Mouse (Mus musculus) lung, postnatal 10 days (tissue): ENCODE measurements around the gene Cd164l2.

Source experiments
- DNase-seq: peaks from one replicate; pipeline ENCODE4 v3.0.0; 2021

Cd164l2 gene

DNA sequence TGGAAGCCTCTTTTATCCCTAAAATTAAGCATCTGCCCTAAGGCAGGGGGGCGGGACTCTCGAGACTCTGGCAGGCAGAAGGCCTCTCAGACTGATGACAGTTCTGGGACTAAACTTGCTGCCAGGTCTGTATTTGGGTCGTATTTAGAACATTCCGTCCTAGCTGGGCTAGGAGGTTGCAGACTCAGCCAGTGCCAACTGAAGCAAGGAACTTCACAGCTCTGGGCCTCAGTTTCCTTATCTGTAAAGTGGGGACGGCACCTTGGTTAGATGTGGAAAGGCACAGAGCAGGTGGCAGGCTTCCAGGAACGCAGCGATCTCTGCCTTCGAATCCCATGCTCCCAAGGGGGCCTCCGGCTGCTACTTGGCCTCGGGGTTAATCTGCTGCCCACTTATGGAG lies 14.1 kb downstream of the Cd164l2 start:
- DNase-seq = peak; percentile 63

DNA sequence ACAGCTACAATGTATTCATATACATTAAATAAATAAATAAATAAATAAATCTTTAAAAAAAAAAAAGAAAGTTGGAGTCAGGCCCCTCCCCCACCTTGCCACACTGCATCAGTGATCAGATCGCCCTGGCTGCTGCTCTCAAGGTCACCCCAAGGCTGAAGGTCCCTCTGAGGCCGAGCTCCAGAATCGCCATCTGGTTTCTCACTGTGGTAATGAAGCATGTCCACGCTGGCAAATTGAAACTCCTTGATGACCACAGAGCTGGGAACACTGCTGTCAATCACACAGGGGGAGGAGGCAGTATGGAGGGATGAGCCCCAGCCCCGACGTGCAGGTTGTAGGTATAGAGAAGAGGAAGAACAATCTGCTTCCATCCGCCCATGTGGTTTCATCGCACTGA lies 15.7 kb downstream of the Cd164l2 start:
- no peak for DNase-seq

DNA sequence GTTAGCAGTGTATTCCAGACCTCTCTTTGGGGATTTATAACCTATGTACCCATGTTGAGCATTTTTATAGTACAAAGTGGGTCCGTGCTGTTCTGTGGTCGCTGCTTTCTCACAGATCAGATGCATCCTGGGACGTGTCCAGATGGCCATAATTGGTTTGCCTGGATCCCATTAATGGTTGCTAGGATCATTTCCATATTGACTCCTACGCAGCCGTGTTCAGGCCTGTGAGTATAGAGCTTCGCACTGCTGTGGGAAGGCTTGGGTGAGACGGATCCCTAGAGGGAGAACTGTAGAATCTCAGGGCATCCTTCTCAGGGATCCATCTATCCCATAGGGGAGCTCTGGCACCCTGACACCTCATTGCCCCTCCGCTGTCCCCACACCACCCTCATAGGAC lies 17.7 kb downstream of the Cd164l2 start:
- no peak for DNase-seq

DNA sequence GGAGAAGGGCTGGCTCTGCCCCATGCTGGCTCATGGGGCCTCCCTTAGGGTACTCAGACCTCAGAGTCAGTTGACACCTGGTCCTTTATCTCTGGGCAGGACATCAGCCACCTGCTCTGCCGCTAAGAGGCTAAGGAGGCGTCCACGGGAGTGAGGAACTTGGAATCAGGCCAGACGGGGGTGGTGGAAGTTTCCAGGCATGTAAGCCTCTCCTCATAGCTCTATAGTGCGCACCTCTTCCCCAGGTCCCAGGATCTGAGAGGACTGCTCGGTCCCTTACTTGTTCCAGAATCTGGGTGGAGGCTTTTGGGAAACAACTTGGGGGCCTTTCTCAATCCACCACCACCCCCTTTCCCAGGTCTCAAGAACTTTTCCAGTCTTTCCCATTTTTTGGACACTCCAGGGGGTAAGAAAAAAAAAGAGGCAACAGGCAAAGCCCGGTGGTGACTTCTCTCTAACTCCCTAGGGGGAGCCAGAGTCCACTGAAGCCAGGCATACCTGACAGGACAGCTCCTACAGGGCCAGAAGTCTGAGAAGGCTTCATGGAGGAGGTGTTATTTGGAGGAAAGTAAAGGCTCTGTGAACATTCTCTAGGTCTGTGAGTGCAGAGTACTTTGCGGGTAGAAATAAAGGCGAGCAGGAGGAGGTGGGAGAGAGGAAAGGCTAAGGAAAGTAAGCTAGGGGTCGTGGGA lies 21.5 kb downstream of the Cd164l2 start:
- peak; percentile 74 for DNase-seq

DNA sequence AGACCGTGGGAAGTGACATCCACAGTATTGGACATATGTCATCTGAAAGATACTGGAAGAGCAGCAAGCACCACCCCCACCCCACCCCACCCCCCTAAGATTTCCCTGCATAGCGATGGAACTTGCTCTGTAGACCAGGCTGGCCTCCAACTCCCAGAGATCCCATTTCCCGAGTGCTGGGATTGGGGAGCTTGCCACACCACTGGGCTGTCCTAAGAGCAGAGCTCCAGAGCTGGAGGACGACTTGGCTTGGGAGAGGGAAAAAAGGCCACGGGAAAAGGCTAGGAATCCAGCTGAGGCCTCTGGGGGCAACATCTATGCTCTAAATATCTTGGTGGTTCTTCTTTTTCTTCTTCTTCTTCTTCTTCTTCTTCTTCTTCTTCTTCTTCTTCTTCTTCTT lies 22.8 kb downstream of the Cd164l2 start:
- DNase-seq = no peak

DNA sequence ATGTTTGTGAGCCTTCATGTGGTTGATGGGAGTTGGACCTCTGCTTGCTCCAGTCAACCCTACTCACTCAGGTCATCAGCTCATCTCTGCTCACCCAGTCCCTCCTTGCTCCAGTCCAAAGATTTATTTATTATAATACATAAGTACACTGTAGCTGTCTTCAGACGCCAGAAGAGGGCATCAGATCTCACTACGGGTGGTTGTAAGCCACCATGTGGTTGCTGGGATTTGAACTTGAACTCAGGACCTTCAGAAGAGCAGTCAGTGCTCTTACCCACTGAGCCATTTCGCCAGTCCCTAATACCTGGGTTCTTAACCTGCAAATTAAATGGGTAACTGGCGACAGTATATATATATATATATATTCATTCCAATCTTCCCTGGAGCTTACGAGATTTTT lies 23.5 kb downstream of the Cd164l2 start:
- no peak for DNase-seq

DNA sequence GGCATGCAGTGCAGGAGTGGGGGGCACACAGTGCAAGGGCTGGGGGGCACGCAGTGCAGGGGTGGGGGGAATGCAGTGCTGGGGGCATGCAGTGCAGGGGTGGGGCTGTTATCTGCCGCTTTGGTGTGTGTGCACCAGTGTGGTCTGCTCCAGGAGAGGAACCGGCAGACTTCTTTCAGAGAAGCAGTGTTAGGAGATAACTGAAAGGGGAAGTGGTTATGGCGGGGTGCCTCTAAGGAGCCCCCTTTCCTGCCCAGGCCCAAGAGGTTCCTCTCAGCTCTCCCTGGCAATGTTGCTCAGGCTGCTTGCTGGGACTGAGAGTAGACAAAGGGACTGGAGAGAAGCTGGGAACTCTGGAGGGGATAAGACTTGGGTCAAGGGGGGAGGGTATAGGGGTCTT lies 26.0 kb downstream of the Cd164l2 start:
- DNase-seq = no peak

DNA sequence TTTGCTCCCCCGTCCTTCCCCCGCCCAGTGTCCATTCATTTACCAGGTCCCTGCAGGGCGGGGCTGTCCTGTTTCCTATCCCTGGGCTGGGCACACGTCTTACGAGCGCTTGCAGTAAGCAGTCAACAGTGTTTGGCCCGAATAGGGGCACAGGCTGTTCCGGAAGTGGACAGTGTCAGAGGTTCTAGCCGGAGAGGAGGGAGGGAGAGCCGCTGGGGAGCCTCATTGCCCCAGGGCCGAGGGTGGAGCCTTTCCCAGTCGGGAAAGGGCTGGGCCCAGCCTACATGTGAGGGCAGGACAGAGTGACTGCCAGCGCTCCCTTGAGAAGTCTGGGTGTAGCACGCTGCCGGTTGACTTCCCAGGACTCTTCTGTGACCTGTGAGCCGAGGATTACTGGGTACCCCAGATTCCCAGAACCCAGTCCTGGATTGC lies 28.6 kb downstream of the Cd164l2 start, which contains the start of gene Map3k6:
Gene Map3k6 (plus strand): TSS at position 329 of the 432 bp plus-strand sequence.
- DNase-seq = peak; percentile 93

DNA sequence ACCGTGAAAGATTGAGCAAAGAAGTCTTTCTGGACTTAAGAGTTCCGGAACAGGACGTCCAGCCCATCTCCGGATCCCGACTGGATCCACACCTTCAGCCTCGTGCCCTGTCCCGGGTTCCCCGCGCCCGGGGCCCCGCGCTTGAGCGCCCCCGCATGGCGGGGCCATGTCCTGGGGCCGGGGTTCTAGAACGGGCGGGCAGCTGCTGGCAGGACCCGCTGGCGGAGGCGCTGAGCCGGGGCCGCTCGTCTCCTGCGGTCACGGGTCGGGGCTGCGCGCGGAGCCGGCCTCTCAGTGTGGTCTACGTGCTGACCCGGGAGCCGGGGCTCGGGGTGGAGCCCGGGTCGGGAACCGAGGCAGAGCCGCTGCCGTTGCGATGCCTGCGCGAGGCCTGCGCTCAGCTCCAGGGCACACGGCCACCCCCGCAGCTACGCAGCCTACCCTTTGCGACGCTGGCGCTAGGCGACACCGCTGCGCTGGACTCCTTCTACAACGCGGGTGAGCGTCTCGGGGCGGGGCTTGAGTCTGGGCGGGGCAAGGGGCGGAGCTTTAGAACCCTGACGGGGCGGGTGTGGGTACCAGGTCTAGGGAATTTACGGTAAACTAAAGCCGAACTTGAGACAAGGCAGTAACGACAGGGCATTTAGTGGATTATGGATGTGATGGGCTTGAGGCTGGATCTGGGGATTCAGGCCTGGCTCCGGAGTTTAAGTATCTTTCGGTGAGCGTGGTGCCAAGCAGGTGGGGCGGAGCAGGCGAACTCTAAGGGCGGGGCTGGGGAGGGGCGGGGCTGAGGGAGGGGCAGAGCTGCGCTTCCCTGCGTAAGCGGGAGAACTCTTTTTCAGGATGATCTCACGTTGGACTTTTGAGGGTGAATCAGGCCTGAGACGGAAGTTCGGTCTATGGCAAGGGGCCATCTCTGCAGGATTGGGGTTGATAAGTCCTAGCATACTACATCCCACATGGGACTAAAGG lies 29.3 kb downstream of the Cd164l2 start:
- DNase-seq = peak; percentile 95

DNA sequence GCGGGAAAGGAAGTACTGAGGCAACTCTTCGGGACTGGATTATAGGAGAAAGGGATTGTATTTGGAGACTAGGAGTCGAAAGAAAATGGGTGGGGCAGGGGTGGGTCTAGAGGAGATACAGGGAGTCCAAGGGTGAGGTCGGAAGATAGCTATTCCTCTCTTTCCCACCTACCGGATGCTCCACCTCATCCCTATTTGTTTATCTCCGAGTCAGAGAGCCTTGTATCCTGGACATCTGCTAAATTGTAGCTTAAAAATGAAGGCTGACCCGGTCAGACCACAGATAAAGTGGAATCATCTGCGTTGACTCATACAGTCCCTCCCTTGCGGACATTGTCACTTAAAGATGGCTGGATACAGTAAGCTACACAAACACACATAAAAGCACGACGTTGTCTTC lies 30.0 kb downstream of the Cd164l2 start:
- no peak for DNase-seq

DNA sequence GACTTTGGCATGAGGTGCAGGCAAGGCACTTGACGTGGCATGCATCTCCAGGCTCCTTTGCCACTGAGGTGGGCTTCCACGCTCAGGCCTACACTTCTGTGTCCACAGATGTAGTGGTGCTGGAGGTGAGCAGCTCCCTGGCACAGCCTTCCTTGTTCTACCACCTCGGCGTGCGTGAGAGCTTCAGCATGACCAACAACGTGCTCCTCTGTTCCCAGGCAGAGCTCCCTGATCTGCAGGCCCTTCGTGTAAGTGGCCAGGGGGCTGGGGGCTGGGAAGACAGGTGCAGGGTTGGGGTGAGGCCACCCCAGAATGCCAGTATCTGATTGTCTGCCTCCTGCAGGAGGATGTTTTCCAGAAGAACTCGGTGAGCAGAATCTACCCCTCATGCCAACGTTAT lies 30.8 kb downstream of the Cd164l2 start:
- no peak for DNase-seq

DNA sequence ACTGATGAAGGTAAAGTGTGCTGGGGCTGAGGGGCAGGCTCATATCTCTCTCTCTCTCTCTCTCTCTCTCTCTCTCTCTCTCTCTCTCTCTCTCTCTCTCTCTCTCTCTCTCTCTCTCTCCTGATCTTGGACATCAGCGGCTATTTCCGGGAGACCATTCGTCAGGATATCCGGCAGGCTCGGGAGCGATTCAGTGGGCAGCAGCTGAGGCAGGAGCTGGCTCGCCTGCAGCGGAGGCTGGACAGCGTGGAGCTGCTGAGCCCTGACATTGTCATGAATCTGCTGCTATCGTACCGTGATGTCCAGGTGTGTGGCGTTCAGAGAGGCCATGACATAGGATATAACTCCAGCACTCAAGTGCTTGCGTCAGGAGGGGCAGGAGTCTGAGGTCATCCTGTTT lies 31.6 kb downstream of the Cd164l2 start:
- peak; percentile 51 for DNase-seq

DNA sequence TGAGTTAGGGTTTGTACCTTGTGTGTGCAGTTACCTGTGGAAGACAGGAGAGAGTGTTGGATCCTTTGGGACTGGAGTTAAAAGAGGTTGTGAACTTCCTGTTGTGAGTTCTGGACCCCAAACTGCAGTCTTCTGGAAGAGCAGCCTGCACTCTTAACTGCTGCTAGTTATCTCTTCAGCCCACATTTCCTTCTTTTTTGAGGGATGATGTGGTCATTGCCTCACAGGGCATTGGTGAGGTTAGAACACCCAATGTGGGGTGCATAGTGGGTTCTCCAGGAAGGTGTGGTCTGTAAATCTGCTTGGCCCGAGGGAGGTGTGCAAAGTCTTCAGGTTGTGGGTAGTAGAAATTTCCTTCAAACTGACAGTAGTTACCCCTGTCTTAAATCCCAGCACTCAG lies 32.4 kb downstream of the Cd164l2 start:
- DNase-seq = no peak

DNA sequence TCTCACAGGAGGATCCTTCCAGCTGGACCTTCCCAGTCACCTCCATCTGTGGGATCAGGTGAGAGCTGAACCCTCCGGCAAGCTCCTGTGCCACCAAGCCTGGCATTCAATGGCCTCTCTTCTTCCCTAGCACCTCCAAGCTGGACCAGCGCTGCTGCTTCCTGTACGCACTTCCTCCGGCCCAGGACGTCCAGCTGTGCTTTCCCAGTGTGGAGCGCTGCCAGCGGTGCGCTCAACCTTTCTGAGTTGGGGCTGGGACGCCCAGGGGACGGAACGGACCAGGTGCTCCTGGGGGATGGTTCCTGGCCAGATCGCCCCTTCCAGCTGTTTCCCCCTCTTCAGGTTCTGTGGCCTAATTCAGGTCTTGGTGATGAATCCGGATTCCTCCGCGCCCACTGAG lies 35.1 kb downstream of the Cd164l2 start:
- DNase-seq = peak; percentile 66

DNA sequence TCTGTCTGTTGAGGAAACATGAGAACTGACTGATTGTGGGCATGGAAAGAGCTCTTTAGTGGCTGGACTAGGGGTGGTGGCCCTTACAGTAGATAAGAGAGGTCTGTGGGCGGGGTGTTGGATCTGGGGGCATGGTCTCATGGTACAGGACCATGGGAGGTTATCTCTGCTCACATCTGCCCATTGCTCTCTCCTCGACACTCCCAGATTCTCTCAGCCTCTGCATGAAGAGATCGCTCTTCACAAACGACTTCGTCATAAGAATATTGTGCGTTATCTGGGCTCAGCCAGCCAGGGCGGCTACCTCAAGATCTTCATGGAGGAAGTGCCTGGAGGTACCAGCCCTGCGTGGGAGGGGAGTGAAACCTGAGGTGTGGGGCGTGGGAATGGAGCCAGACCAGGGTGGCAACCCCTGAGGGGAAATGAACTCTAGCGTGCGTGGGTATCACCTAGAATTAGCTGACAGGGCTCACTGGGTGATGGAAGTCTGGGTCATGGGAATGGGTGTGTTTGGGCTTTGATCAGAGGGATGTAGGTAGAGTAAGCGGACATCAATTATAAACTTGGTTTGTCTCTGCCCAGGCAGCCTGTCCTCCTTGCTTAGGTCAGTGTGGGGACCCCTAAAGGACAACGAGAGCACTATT lies 36.0 kb downstream of the Cd164l2 start:
- no peak for DNase-seq

DNA sequence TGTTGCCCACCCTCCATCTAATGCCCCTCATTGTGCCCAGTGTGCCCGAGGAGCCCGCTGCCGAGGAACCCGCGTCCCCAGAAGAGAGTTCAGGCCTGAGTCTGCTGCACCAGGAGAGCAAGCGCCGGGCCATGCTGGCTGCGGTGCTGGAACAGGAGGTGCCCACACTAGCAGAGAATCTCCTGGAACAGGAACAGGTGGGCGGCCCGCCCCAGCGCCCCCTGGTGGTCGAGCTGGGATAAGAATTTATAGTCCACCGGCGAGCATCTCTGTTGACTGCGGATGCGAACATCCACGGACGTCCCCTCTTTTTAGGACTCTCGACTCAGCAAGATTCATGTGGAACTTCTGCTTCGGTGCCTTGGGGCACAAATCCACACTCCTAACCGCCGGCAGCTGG lies 38.7 kb downstream of the Cd164l2 start:
- DNase-seq = peak; percentile 88

DNA sequence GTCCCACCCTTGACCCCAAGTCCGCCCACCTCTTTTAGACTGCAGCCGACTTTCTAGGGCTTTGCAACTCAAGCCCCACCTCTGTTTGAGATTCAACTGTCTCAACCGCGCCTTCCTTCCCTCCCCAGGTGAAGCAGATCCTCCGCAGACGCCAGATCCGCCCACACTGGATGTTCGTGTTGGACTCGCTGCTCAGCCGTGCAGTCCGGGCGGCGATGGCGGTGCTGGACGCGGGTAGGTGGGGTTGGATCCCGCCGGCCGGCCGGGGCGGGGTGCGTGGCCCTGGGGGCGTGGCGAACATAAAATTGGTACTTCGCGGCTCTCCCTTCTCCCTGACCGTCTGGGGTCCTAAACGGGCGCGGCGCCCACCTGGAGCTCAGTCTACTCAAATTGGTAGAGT lies 39.3 kb downstream of the Cd164l2 start:
- DNase-seq = peak; percentile 38

DNA sequence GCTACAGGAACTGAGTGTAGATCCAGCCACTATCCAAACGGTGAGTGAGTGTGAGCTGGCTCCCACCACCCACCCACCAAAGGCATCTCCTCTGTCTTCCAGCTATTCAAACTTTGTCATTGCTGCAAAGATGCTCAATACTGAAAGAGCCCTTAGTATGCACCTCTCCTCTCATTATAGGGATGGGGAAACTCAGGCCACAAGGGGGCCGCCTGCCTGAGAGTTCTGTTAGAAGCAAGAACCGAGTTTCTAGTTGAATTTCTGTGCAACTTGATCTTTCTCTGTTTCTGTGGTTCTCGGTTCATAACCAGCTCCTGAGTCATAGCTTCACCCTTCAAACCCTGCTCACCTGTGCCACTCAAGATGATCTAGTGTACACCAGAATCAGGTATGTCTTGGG lies 40.2 kb downstream of the Cd164l2 start:
- no peak for DNase-seq

DNA sequence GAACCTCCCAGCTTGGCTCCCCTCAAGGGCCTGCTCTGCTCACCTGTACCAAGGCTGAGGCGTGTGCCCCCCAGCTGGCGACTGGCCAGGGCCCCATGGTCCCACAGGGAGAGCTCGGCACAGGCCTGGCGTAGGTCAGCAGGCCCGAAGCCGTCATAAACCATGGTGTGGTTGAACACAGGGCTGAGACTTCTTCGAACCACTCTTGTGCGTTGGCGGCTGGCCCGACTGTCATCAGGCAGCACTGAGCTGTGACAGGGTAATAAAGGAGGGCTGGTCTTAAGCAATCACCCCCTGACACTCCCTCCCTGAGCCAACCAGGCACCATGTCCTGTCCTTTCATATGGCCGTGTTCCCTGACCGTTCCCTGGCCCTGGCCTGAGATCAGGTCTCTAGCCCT lies 41.5 kb downstream of the Cd164l2 start:
- DNase-seq = no peak

DNA sequence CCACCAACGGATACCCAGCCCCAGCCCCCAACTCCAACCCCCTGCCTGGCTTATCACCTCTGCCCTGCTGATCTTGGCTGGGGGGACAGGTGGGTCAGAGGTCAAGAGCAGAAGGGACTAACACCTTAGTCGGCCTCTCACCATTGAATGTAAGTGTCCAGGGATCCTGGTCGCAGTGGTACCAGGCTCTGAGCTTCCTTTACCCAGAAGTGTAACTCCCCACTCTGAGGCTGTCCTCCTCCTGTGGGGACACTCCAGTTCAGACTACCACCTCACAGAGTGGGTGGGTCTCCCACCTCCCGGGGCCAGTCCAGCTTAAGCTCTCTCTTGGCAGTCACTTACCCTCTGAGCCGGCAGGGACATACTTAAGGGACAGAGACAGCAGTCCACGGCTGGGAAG lies 43.5 kb downstream of the Cd164l2 start:
- DNase-seq = no peak

DNA sequence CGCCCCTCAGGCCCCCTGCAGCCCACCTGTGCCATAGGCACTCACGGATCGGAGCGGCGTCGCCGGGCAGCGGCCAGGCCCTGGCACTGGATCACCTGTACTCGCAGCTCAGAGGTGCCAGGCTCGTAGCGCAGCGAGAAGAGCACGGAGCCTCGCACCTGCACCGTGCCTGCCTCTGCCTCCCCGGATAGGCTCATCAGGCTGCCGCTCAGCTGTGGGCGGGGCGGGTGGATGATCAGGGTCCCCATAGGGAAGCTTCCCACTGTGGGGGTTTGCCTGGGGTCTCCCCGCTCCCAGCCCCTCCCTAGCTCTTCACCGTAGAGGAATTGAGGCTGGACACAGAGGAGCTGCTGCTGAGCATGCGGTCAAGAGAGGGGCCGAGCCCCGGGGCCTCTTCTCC lies 44.9 kb downstream of the Cd164l2 start:
- no peak for DNase-seq

DNA sequence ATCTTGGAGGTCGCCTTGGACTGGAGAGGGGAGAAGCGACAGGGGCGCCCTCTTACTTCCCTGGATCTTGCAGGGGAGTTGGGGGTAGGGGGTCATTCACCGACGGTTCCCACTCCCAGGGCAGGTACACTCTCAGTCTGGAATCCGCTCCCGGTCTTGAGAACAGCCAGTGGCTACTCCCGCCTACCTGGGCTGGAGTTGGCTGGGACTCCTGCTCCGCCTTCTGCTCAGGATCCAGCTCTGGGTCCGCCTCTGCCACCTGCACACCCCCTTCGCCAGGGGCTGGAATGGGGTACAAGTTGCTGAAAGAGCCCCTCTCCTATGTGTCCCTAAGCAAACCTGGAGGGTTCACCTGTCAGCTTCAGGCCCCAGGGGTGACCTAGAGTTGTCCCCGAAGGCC lies 45.3 kb downstream of the Cd164l2 start:
- DNase-seq = no peak

DNA sequence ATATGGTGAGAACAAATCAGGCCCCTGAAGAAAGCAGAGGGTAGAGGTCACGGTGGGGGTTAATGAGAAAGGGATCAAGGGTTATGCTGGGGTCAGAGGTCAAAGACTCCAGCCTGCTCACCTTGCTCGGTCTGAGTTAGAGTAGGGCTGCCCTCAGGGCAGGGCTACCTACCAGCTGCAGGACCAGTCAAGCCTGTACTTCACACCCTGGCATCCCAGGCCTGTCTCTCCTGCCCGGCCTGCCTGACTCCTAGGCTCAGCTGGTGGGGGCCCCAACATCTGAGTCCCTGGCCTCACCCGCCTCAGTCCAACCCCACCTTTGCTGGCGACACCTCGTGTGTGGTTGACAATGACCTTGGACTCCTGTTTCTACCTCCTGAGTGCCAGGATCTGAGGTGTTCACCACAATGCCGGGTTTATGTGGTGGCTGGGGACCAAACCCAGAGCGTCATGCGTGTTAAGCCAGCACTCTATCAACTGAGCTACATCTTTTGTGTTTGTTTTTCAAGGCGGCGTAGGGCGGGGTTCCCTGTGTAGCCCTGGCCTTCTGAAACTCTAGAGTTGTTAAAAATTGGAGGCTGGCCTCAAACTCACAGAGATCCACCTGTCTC lies 46.0 kb downstream of the Cd164l2 start:
- no peak for DNase-seq
